Mouse (Mus musculus) heart, postnatal 0 days (tissue): ENCODE measurements around the gene Mul1.

ENCODE experiments used
- CTCF ChIP-seq: IDR thresholded peaks from 2 replicates; pipeline ENCODE4 v1.5.1; 2016; ENCODE audit warnings: antibody characterized with exemption, control low read depth, low read depth
- EP300 ChIP-seq: IDR thresholded peaks from 2 replicates; pipeline ENCODE4 v1.6.1; 2016; ENCODE audit warnings: antibody characterized with exemption, low read depth

GRCm38 (mm10) chr4:138453753-138454570 is 19.5 kb downstream of the Mul1 start, which contains the start of gene Camk2n1:
- TF ChIP-seq CTCF: no peak
- no peak for TF ChIP-seq EP300
